Mouse (Mus musculus): Measurements from ENCODE around the gene Gm45711.

- TF ChIP-seq CTCF (IDR thresholded peaks at IDR 0.05; ENCODE audit: low read depth, low read length), result no peak
- no peak for TF ChIP-seq POLR2A (IDR thresholded peaks at IDR 0.05; ENCODE audit: insufficient read depth, low read length)
- no peak for TF ChIP-seq EP300 (IDR thresholded peaks at IDR 0.05; ENCODE audit: insufficient read depth, low read depth, low read length)
These were observed 3.4 kb upstream of the Gm45711 start for GRCm38 (mm10) chr8:104313311-104313710.
